Mouse (Mus musculus): ENCODE measurements around the gene F2r. TPM values are rescaled to one million over a fixed set of nuclear protein-coding genes. Genes with fewer than 3 reads are reported as not detected.

The F2r gene
- polyA plus RNA-seq, 1 experiment = 15.1 TPM

DNA sequence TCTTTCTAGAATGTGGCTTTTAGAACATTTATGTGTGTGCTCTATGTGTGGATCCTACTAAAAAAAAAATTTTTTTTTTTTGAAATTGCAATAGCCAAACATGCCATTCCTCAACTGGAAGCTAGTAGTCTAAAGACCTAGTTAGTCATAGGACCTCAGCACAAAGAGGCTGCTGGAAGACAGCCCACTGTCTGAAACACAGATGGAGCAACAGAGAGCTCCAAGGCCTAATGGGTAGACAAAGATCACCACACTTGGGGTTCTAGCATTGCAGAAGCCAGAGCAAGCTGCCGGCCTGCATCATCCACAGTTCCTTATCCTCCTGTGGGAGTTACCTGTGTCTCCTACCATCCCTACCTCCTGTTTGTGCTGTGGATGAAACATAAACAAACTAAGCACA is 22.1 kb upstream of the F2r start:
- H3K36me3 ChIP-seq (ENCODE audit: control insufficient read depth, insufficient read depth, low read length) = peaks cover 32% of the 10 kb centered on the region
- 94% methylated on average over 1 of the region's 1 CpGs for WGBS
- no peaks in the 10 kb centered on the region for H3K4me1 ChIP-seq (ENCODE audit: control insufficient read depth, insufficient read depth, insufficient read length, low read length)
- TF ChIP-seq CTCF (IDR thresholded peaks at IDR 0.05; ENCODE audit: extremely low read depth, insufficient read length, insufficient replicate concordance, low read depth, low read length) = no peak
- no peak for TF ChIP-seq POLR2A (IDR thresholded peaks at IDR 0.05; ENCODE audit: low read depth, low read length)
- H3K27me3 ChIP-seq (ENCODE audit: control insufficient read depth, insufficient read depth, low read length) = no peaks in the 10 kb centered on the region
- no peak overlapping the region for H3K4me3 ChIP-seq (ENCODE audit: low read depth, low read length)
- H3K27ac ChIP-seq (ENCODE audit: insufficient read depth, low read depth, low read length) = no peak overlapping the region

DNA sequence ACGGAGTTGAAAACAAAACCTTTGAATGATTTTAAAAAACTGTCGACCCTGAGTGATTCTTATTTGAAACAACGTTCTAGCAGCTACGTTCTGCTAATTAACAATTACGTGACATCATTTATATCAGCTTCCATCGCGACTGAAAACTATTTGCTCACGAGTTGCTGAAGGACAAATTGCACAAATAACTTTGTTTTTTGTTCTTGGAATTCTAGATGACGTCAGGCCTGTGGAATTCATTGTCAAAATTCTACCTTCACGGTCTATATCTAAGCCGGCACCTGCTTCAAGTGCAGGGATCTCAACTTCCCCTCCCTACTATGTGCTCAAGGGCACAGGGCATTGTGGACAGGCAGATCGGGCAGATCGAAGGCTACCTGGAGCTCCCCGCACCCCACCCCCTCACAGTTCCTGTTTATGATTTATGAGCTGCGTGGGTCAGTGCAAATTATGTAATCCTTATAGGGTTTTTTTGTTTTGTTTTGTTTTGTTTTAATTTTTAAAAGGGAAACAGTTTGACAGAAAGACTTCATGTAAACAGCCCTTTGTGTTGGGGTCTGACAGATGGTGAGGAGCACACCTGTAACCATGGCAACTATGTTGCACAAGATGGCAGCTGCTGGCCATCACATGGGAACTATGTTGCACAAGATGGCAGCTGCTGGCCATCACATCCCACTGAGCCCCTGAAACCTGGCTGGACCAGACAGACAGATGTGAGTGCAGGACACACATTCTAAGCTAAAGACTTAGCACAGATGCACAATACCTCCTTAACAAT is 21.2 kb upstream of the F2r start:
- Histone ChIP-seq H3K4me3 (ENCODE audit: low read depth, low read length) (no peak overlapping the region), H3K27ac (ENCODE audit: insufficient read depth, low read depth, low read length) (no peak overlapping the region), H3K4me1 (ENCODE audit: control insufficient read depth, insufficient read depth, insufficient read length, low read length) (no peaks in the 10 kb centered on the region), H3K27me3 (ENCODE audit: control insufficient read depth, insufficient read depth, low read length) (no peaks in the 10 kb centered on the region), H3K36me3 (ENCODE audit: control insufficient read depth, insufficient read depth, low read length) (peaks cover 32% of the 10 kb centered on the region)
- TF ChIP-seq POLR2A (IDR thresholded peaks at IDR 0.05; ENCODE audit: low read depth, low read length) (no peak), CTCF (IDR thresholded peaks at IDR 0.05; ENCODE audit: extremely low read depth, insufficient read length, insufficient replicate concordance, low read depth, low read length) (no peak)
- WGBS = 83% methylated on average over 15 of the region's 15 CpGs

DNA sequence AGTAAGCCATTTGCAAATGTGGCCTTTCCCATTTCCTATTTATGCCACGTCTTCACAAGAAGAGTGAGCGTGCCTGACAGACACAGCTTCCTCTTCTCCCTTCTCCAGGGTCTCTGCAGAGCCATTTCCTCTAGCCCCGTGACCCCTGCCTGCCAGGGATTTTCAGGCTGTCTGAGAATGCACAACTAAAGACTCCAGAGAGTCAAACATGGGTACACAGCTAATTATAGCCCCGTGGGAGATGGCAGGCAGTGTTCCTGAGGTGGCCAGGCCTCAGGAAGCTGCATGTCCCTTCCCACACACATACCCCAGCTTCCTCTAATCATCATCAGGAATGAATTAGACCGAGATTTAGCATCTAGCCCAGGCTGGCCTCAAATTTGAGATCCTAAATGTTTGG is 20.6 kb upstream of the F2r start:
- Histone ChIP-seq H3K36me3 (ENCODE audit: control insufficient read depth, insufficient read depth, low read length) (peaks cover 31% of the 10 kb centered on the region), H3K4me1 (ENCODE audit: control insufficient read depth, insufficient read depth, insufficient read length, low read length) (no peaks in the 10 kb centered on the region), H3K27me3 (ENCODE audit: control insufficient read depth, insufficient read depth, low read length) (no peaks in the 10 kb centered on the region), H3K27ac (ENCODE audit: insufficient read depth, low read depth, low read length) (no peak overlapping the region), H3K4me3 (ENCODE audit: low read depth, low read length) (no peak overlapping the region)
- 66% methylated on average over 5 of the region's 5 CpGs for WGBS
- TF ChIP-seq CTCF (IDR thresholded peaks at IDR 0.05; ENCODE audit: extremely low read depth, insufficient read length, insufficient replicate concordance, low read depth, low read length) (no peak), POLR2A (IDR thresholded peaks at IDR 0.05; ENCODE audit: low read depth, low read length) (no peak)

DNA sequence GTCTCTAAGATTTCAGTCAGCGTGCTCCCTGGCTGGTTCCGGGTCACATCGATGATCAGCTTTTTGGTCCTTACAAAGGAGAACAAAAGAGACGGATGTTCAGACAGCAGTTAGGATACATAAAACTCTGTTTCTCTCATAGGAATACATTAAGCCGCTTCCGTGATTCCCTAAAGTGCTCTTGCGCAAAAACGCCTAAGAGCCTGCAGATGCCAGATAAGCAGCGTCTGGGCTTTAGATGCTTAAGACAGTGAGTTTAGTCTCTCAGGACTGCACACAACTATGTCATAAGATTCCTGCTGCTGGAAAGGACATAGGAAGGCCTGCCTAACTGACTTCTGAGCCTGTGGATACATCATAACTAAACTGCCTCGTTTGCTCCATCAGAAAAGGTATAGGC is 19.4 kb upstream of the F2r start:
- no peaks in the 10 kb centered on the region for H3K27me3 ChIP-seq (ENCODE audit: control insufficient read depth, insufficient read depth, low read length)
- TF ChIP-seq CTCF (IDR thresholded peaks at IDR 0.05; ENCODE audit: extremely low read depth, insufficient read length, insufficient replicate concordance, low read depth, low read length) (no peak), POLR2A (IDR thresholded peaks at IDR 0.05; ENCODE audit: low read depth, low read length) (no peak)
- no peak overlapping the region for H3K27ac ChIP-seq (ENCODE audit: insufficient read depth, low read depth, low read length)
- H3K36me3 ChIP-seq (ENCODE audit: control insufficient read depth, insufficient read depth, low read length) = peaks cover 30% of the 10 kb centered on the region
- H3K4me1 ChIP-seq (ENCODE audit: control insufficient read depth, insufficient read depth, insufficient read length, low read length) = no peaks in the 10 kb centered on the region
- WGBS = 88% methylated on average over 10 of the region's 10 CpGs
- no peak overlapping the region for H3K4me3 ChIP-seq (ENCODE audit: low read depth, low read length)

DNA sequence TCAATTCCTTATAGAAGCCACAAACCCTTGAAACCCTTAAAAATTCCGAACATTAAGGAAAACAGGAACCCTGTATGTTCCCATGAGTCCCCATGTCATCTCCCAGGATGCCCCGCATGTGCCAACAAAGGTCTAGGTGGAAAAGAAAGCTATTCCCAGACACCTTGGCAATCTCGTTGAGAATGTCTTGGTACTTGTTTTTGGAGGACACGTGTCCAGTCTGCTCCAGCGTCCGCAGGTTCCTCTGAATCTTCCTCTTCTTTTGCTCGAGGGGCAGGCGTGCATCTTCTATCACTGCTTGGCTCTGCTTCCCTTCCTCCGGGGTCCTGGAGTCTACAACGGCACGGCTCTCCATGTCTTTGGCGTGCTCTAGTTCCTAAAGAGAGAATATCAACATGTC is 17.0 kb upstream of the F2r start:
- no peak for TF ChIP-seq POLR2A (IDR thresholded peaks at IDR 0.05; ENCODE audit: low read depth, low read length)
- Histone ChIP-seq H3K27ac (ENCODE audit: insufficient read depth, low read depth, low read length) (no peak overlapping the region), H3K27me3 (ENCODE audit: control insufficient read depth, insufficient read depth, low read length) (no peaks in the 10 kb centered on the region), H3K4me1 (ENCODE audit: control insufficient read depth, insufficient read depth, insufficient read length, low read length) (no peaks in the 10 kb centered on the region), H3K36me3 (ENCODE audit: control insufficient read depth, insufficient read depth, low read length) (peaks cover 26% of the 10 kb centered on the region), H3K4me3 (ENCODE audit: low read depth, low read length) (no peak overlapping the region)
- 93% methylated on average over 12 of the region's 12 CpGs for WGBS

DNA sequence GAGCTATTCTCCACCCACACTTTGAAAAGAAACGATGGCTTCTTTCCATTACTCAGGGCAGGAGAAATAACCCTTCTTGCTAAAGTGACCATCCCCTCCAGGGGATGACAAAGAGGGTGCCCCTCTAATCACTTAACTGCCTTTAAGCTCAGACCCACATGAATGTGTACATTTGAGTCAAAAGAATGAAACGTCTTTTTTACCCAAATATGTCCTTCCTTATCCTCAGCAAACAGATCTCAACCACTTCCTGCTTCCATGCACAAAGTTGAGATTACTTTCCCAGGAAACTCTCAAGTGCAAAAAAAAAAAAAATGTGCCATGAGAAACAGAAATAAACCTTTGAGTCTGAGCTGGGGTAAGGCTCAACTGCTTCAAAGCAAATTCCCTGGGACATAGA is 16.2 kb upstream of the F2r start:
- TF ChIP-seq CTCF (IDR thresholded peaks at IDR 0.05; ENCODE audit: extremely low read depth, insufficient read length, insufficient replicate concordance, low read depth, low read length) (no peak), POLR2A (IDR thresholded peaks at IDR 0.05; ENCODE audit: low read depth, low read length) (no peak)
- H3K4me1 ChIP-seq (ENCODE audit: control insufficient read depth, insufficient read depth, insufficient read length, low read length) = no peaks in the 10 kb centered on the region
- peak overlapping the region; percentile 33; the same call in 1 of the 2 replicates for H3K27ac ChIP-seq (ENCODE audit: insufficient read depth, low read depth, low read length)
- no peaks in the 10 kb centered on the region for H3K27me3 ChIP-seq (ENCODE audit: control insufficient read depth, insufficient read depth, low read length)
- peaks cover 33% of the 10 kb centered on the region for H3K36me3 ChIP-seq (ENCODE audit: control insufficient read depth, insufficient read depth, low read length)
- 46% methylated on average over 2 of the region's 2 CpGs for WGBS
- H3K4me3 ChIP-seq (ENCODE audit: low read depth, low read length) = no peak overlapping the region

DNA sequence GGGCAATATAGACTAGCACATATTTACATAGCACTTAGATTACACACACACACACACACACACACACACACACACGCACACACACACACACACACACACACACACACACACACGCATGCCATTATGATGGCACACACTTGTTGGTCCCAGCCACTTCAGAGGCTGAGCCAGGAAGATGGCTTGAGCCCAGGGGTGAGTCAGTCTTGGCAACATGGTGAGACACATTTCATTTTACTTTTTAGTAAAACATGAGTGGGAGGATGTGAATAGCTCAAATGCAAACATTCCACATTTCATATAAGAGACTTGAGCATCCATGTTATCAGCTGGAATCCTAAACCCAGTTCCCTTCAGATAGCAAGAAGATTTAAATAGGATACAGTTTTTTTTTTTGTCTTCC is 15.1 kb upstream of the F2r start:
- H3K4me3 ChIP-seq (ENCODE audit: low read depth, low read length) = no peak overlapping the region
- peaks cover 41% of the 10 kb centered on the region for H3K36me3 ChIP-seq (ENCODE audit: control insufficient read depth, insufficient read depth, low read length)
- no peaks in the 10 kb centered on the region for H3K4me1 ChIP-seq (ENCODE audit: control insufficient read depth, insufficient read depth, insufficient read length, low read length)
- H3K27ac ChIP-seq (ENCODE audit: insufficient read depth, low read depth, low read length) = no peak overlapping the region
- 58% methylated on average over 2 of the region's 2 CpGs for WGBS
- no peak for TF ChIP-seq POLR2A (IDR thresholded peaks at IDR 0.05; ENCODE audit: low read depth, low read length)
- no peak for TF ChIP-seq CTCF (IDR thresholded peaks at IDR 0.05; ENCODE audit: extremely low read depth, insufficient read length, insufficient replicate concordance, low read depth, low read length)
- H3K27me3 ChIP-seq (ENCODE audit: control insufficient read depth, insufficient read depth, low read length) = no peaks in the 10 kb centered on the region

Measured in small intestine, adult 2 months (tissue).